ENCODE assay signal across 7 mouse cellular contexts in the genomic region with DNA sequence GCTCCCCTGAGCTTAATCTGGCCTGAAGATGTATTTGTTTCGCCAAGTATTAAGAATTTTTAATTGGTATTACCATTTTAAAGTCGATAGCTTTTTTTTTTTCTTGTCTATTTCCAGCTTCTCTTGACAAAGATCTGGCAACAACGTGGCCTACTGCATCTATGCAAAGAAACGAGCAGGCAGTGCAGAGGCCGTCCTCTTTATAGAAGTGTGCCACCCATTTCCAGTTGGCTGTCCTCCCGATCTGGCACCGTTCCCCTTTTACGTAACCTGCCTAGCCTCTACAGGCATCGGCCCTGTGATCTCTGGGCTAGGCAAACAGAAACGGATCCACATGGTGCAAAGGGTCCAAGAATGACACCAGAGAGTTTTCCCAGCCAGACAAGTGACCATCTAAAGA. TPM values are rescaled to one million over a fixed set of nuclear protein-coding genes. Genes with fewer than 3 reads are reported as not detected.
A peak's percentile ranks its signal among the peaks of the same experiment; 100 is the strongest.
DNase-seq lines count a peak whose midpoint lies in the region; ATAC-seq lines count a peak whose summit lies in the region.

No protein-coding gene starts in this region.

- H3K9me3 ChIP-seq in heart, embryonic 16.5 days (replicated peaks; ENCODE audit: control insufficient read depth, low read length), result no peaks in the 10 kb centered on the region
- H3K9me3 ChIP-seq in stomach, embryonic 16.5 days (replicated peaks; ENCODE audit: control insufficient read depth, low read length), result no peaks in the 10 kb centered on the region

- H3K4me3 ChIP-seq in heart, embryonic 16.5 days (ENCODE audit: low read length), result no peak overlapping the region
- no peak overlapping the region for H3K4me3 ChIP-seq in stomach, embryonic 16.5 days (replicated peaks; ENCODE audit: low read length)

- intact Hi-C loops in left cerebral cortex, postnatal 10 days (cut with DNase I), result loop anchor here (10.0 kb wide), 1 partner anchor 309 kb away; the partner anchor contains the start of genes Arf6 and Gm9887

- H3K9ac ChIP-seq in heart, embryonic 16.5 days (ENCODE audit: low read length), result no peak overlapping the region
- peak overlapping the region; percentile 32; the same call in 1 of the 2 replicates for H3K9ac ChIP-seq in stomach, embryonic 16.5 days (ENCODE audit: low read length)

- H3K27ac ChIP-seq in heart, embryonic 16.5 days (ENCODE audit: low read length), result peak overlapping the region; percentile 72
- H3K27ac ChIP-seq in stomach, embryonic 16.5 days (ENCODE audit: low read length), result peak overlapping the region; percentile 38; the same call in 1 of the 2 replicates

- 21% methylated on average over 10 of the region's 10 CpGs for WGBS in heart, embryonic 16.5 days
- 33% methylated on average over 10 of the region's 10 CpGs for WGBS in stomach, embryonic 16.5 days

- peak; percentile 34; the same call in 1 of the 2 replicates for ATAC-seq in heart, embryonic 16.5 days (replicated peaks; ENCODE audit: extremely low read depth, insufficient read depth, low FRiP score)
- ATAC-seq in megakaryocyte progenitor cell, adult 5-6 weeks (replicated peaks; ENCODE audit: poor library complexity), result peak; percentile 68
- no peak for ATAC-seq in stomach, embryonic 16.5 days (ENCODE audit: insufficient read depth, low FRiP score)

- H3K36me3 ChIP-seq in heart, embryonic 16.5 days (ENCODE audit: control insufficient read depth, insufficient read depth), result no peaks in the 10 kb centered on the region
- no peaks in the 10 kb centered on the region for H3K36me3 ChIP-seq in stomach, embryonic 16.5 days (ENCODE audit: control insufficient read depth, insufficient read depth, low read length)

- peak overlapping the region; percentile 60 for H3K4me2 ChIP-seq in heart, embryonic 16.5 days (ENCODE audit: low read depth, low read length)
- H3K4me2 ChIP-seq in stomach, embryonic 16.5 days (ENCODE audit: low read depth, low read length), result peak overlapping the region; percentile 92

- H3K27me3 ChIP-seq in heart, embryonic 16.5 days (ENCODE audit: control insufficient read depth, insufficient read depth, low read length), result no peaks in the 10 kb centered on the region
- H3K27me3 ChIP-seq in stomach, embryonic 16.5 days (ENCODE audit: control insufficient read depth, insufficient read depth, low read length), result no peaks in the 10 kb centered on the region

- H3K4me1 ChIP-seq in heart, embryonic 16.5 days (ENCODE audit: control insufficient read depth, insufficient read depth, low read length), result peaks cover 23% of the 10 kb centered on the region
- peaks cover 15% of the 10 kb centered on the region for H3K4me1 ChIP-seq in stomach, embryonic 16.5 days (ENCODE audit: control insufficient read depth, insufficient read depth, low read length)

- peak; percentile 61 to 69 for DNase-seq in B cell, adult 2 months
- DNase-seq in MN1 (ENCODE audit: low spot score), result peak; percentile 92
- peak; percentile 93 to 95 for DNase-seq in cerebellum, postnatal 14 days
- peak; percentile 62 to 75 for DNase-seq in left cerebral cortex, postnatal 10 days (ENCODE audit: extremely low spot score in 1 of 2, low spot score in 2 of 2)

RNA-seq across cellular contexts. Expression of gene Sos2, which starts 1.9 kb away (rescaled TPM):
- polyA plus RNA-seq in heart, embryonic 16.5 days (2015; fragmentation: Nextera tagmentation; extraction: Ambion mirVana), result 7.1 and 7.6 TPM in 2 replicates
- 10 to 100 TPM; 27.7 to 34.3 TPM for total RNA-seq in left cerebral cortex, postnatal 10 days (2021)
- 47.1 and 53.9 TPM in 2 replicates for total RNA-seq in megakaryocyte progenitor cell, adult 5-6 weeks (2015)
- total RNA-seq in megakaryocyte progenitor cell, adult 5-6 weeks (2017), result 25.5 and 35.5 TPM in 2 replicates
- 8.2 and 11.8 TPM in 2 replicates for polyA plus RNA-seq in stomach, embryonic 16.5 days (2015; fragmentation: Nextera tagmentation; extraction: Ambion mirVana)

RNA-seq across cellular contexts. Expression of gene L2hgdh, which starts 41.1 kb away (rescaled TPM):
- polyA plus RNA-seq in heart, embryonic 16.5 days (2015; fragmentation: Nextera tagmentation; extraction: Ambion mirVana), result 18.4 and 18.5 TPM in 2 replicates
- 10 to 100 TPM; 11.6 to 16.7 TPM for total RNA-seq in left cerebral cortex, postnatal 10 days (2021)
- 13.6 and 21.3 TPM in 2 replicates for total RNA-seq in megakaryocyte progenitor cell, adult 5-6 weeks (2015)
- 33.9 and 35.8 TPM in 2 replicates for total RNA-seq in megakaryocyte progenitor cell, adult 5-6 weeks (2017)
- polyA plus RNA-seq in stomach, embryonic 16.5 days (2015; fragmentation: Nextera tagmentation; extraction: Ambion mirVana), result 18.3 and 21.7 TPM in 2 replicates

RNA-seq across cellular contexts. Expression of gene Atp5s, which starts 41.2 kb away (rescaled TPM):
- polyA plus RNA-seq in heart, embryonic 16.5 days (2015; fragmentation: Nextera tagmentation; extraction: Ambion mirVana), result 35.4 and 39.2 TPM in 2 replicates
- total RNA-seq in left cerebral cortex, postnatal 10 days (2021), result 10 to 100 TPM; 25.2 to 28.2 TPM
- total RNA-seq in megakaryocyte progenitor cell, adult 5-6 weeks (2015), result 21.3 and 31.6 TPM in 2 replicates
- total RNA-seq in megakaryocyte progenitor cell, adult 5-6 weeks (2017), result 8.9 and 15.1 TPM in 2 replicates
- 25.1 and 25.5 TPM in 2 replicates for polyA plus RNA-seq in stomach, embryonic 16.5 days (2015; fragmentation: Nextera tagmentation; extraction: Ambion mirVana)
